Mouse (Mus musculus): Measurements from ENCODE around the gene Ruvbl1.

Ruvbl1 gene

DNA sequence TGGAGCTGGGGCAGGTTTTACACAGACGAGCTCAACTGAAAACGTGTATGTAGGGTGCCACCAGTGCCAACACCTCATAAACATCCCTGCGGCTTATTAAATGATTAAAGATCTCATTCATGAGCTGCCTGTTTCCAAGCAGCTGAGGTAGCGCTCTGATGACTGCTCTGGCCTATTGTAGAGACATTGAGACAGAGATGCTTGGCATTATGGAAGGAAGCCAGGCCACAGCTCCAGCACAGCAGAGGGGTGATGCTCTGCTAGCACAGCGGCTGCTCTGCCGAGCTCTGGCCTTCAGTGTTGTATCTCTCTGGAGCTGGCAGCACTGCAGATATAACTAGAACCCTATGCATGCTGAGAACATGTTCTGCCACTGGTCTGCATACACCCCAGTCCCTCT is 28.5 kb downstream of the Ruvbl1 start:
- DNase-seq (ENCODE audit: low read depth, low spot score): no peak

GRCm38 (mm10) chr6:88499481-88500404 is 34.5 kb downstream of the Ruvbl1 start:
- DNase-seq (ENCODE audit: low read depth, low spot score): no peak

DNA sequence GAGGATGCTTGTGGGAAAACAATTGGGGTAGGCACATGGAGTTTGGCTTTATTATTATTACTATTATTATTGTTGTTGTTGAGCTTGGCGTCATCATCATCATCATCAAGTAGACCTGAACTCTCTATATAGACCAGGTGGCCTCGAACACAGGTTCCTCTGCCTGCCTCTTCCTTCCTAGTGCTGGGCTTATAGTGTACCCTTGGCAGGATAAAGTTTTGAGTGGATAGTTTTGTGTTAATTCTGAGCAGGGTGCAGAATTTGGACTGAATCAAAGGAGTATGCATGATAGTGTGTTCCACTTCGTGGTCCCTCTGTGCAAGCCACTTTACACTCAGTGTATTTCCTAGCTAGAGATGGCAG is 35.2 kb downstream of the Ruvbl1 start:
- no peak for DNase-seq (ENCODE audit: low read depth, low spot score)

DNA sequence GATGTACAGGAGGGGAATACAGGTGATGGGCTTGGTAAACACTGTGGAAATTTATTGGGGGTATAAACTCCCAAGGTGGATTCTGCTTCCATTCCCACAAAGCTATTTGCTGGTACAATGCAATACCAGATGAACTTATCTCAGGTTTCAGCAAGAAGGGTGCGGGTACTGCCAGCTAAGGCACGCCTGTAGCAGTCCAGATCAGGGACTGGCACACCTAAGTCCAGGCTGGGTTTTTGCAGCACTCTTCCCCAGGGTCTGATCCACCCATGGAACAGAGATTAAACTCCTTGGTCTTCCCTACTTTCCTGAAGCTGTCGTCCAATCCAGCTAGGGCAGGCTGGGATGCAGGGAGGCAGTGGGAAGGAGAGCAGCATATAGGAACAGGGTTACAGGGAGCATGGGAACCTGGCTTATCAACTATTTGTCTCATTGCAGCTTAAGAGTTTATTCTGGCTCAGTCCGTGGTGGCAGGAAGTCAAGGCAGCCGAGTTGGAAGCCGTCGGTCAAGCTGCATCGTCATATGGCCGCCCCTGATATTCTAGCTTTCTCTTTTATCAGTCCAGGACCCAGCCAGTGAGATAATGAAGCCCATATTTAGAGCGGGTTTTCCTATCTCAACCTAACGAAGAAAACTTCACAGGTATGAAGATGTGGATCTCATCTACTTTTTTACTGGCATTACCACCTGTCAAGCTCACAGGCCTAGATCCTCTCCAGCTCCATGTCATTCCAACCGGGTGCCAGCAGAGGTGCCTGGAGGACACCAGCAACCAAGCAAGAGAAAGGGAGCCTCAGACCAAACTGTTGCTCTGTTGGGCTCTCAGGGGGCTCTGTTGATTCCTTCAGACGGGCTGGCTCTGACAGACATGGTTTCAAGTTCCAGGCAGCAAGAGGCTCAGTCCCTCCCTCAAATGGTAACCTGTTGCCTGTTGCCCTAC is 37.1 kb downstream of the Ruvbl1 start:
- DNase-seq (ENCODE audit: low read depth, low spot score): no peak

- no peak for DNase-seq (ENCODE audit: low read depth, low spot score)
Measured at GRCm38 (mm10) chr6:88503044-88503443, 37.8 kb downstream of the Ruvbl1 start.

DNA sequence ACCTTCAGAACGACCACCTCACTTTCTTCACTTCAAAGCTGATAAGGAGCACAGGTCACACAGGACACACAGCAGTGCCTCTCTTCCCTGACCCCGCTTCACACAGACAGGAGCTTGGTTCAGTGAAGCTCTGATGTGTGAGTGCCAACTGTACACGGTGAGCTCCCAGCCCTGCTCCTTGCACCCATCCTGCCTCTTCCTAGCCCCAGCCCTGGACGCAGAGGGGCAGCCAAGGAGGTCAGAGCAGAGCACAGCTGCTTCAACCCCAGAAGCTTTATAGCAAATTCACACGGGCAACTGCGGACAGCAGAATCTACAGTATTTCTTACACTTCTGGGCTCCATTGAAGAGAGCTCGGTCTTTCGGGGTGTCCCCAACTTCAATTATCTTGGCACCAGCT is 48.8 kb downstream of the Ruvbl1 start:
- no peak for DNase-seq (ENCODE audit: low read depth, low spot score)

- no peak for DNase-seq (ENCODE audit: low read depth, low spot score)
Measured at GRCm38 (mm10) chr6:88514546-88514945, 49.3 kb downstream of the Ruvbl1 start.

DNA sequence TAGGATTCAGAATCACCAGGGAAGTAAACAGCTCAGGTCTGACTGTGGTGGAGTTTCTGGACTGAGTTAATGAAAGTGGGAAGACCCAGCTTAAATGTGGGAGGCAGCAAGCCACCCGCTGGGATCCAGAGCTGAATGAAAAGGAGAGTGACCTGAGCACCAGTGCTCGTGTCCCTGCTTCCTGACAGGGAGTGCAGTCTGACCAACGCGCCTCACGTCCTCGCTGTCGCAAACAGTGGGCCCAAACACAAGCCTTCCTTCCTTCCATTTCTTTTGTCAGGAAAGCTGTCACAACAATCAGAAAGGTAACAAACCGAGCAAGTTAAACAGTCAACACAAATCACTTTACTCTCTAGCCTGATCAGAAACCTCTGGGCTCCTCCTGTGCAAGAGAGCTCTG is 50.8 kb downstream of the Ruvbl1 start:
- DNase-seq (ENCODE audit: low read depth, low spot score): no peak

DNA sequence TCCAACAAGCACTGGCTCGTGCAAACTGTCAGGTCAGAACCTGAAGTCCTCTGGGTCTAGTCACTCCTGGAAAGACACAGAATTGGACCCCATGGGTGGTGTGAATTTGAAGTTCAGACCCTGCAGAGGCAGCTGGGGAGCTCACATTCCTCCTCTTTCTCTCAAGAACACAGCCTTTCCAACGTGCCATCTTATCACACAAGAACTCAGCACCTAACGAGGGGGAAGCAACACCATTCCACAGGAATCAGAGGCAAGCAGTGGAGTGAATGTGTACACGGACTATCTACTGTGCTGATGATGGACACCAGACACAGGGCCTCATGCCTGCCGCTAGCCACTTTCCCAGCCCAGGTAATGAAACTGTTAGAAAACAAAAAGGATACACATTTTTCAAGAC is 51.5 kb downstream of the Ruvbl1 start:
- DNase-seq (ENCODE audit: low read depth, low spot score): no peak

GRCm38 (mm10) chr6:88517701-88518403 is 52.6 kb downstream of the Ruvbl1 start:
- peak; percentile 44 for DNase-seq (ENCODE audit: low read depth, low spot score)

DNA sequence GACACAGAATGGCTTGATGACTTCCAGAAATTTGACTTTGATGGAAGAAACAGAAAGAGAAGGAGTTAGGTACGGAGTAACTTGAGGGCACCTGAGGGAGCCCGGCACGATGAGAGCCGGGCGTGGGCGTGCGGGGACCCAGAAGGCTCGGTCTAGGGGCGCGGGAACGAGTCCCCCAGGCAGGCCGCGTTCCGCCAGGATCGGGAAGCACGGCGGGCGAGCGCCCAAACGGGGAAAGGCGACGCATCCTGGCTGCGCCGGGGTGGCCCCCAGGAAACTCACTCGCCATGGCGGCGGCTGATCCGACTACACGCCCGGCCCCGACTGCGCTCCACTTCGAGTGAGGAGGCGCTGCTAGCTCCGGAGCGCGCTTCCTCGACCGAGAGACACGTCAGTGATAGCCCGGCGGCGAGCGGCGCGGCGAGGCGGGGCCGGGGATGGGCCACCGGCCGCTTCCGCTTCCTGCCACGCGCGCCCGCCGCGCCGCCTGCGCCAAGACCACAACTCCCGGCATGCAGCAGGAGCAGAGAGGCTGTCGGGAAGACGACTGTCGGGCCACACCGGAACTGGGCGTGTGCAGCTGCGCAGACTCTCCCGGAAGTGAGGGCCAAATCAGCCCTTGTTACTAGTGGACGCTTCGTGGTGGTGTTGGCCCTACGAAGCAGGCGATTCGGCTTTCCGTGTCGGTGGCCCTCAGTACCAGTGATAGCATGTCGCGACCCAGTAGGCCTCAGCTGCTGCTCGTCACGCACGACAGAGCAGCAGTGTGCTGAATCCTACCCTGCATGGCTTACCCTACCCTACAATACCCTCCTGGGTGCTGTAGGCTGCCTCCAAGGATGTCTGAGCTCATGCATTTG is 53.4 kb downstream of the Ruvbl1 start, which contains the start of gene Sec61a1:
Gene Sec61a1 (minus strand): TSS at position 502 of the 860 bp plus-strand sequence.
- DNase-seq (ENCODE audit: low read depth, low spot score): peak; percentile 99

- no peak for DNase-seq (ENCODE audit: low read depth, low spot score)
Measured at GRCm38 (mm10) chr6:88521821-88522220, 56.6 kb downstream of the Ruvbl1 start.

DNA sequence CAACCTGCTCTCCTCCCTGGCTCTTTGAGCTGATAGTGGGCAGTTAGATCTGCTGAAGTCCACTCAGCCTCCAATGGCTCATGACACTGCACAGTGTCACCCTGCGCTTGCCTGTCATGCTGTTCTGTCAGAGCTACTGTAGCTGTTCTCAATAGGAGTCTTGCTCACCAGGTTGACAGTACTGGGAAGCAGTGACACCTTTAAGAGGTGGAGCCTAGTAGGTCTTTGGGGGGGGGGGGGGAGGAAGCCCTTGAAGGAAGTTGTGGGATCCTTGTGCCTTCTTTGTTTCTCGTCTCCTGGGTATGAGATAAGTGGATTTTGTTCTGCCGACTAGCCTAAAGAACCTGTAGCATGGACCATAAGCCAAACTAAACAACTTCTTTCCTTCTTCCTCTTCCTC is 57.4 kb downstream of the Ruvbl1 start:
- no peak for DNase-seq (ENCODE audit: low read depth, low spot score)

DNA sequence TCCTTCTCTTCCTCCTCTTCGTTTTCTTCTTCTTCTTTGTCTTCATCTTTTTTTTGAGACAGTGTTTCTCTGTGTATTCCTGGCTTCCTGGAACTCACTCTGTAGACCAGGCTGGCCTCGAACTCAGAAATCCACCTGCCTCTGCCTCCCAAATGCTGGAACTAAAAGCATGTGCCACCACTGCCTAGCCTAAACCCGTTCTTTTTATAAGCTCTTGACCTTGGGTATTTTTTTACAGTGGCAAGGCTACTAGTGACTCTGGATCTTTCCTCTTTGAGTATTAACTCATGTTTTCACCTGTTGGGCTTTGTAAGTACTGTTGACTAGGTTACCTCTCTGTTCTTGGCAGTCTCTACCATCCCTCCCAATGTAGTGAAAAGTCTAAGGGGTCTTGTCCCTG is 57.8 kb downstream of the Ruvbl1 start:
- no peak for DNase-seq (ENCODE audit: low read depth, low spot score)

DNA sequence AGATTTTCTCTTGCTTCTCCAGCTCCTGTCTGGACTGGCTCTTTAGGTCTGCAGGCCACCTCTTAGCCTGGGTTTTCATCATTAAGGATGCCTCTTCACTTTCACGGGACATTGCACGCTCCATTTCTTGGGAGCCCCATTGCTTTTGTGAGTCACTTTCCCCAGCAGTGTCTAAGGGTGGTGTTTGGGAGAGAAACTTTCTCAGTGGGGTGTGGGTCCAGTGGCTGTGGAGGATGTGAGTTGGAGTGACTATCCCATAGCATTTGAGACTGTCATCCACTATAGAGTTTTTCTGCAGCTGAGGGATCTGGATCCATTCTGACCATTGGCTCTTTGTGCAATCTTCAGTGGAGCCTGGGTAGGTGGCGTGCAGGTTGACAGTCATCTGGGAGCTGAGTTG is 58.2 kb downstream of the Ruvbl1 start:
- no peak for DNase-seq (ENCODE audit: low read depth, low spot score)

GRCm38 (mm10) chr6:88524056-88524455 is 58.8 kb downstream of the Ruvbl1 start:
- DNase-seq (ENCODE audit: low read depth, low spot score): no peak

GRCm38 (mm10) chr6:88530306-88530705 is 65.1 kb downstream of the Ruvbl1 start:
- no peak for DNase-seq (ENCODE audit: low read depth, low spot score)

DNA sequence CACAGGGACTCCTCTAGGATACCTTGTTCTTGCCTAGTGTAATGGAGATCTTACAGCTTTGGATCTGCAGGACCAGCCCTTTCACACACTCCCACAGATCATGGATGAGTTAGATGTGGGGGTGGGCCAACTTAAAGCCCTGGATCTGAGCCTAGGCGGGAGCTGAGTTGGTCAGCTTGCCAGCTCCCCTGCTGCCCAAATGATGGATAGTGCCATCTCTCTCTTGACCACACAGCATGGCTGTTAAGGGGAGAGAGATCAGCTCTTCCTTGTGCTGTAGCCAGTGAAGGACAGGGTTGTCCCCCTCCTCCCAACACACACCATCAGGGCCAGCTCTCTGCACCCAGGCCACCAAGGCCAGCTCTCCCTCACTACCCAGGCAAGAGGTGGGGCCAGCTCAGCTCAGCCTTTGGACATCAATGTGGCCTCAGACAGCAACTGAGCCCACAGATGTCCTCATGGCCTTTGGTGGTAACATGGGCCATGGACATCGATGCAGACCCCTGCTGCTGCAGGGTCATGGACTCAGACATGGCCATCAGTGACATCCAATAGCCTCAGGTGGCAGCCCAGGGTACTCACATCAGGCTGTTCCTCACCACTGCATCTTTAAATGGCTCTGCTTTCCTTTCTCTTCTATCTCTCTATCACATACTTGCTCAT is 75.0 kb downstream of the Ruvbl1 start:
- no peak for DNase-seq (ENCODE audit: low read depth, low spot score)

DNA sequence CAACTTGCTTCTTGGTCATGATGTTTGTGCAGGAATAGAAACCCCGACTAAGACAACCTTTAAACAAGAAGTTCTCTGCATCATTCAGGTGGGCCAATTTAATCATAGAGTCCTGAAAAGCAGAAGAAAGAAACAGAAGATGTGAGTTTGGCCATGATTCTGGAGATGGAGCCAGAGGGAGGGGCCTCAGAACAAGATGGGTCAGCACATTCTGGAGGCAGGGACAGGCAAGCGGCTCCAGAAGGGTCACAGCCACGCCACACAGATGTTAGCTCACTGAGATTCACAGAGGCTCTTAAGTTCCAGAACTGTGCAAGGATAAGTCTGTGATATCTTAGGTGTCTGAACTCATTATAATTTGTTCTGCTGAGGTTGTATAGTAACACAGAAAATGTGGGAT is 79.0 kb downstream of the Ruvbl1 start:
- no peak for DNase-seq (ENCODE audit: low read depth, low spot score)

DNA sequence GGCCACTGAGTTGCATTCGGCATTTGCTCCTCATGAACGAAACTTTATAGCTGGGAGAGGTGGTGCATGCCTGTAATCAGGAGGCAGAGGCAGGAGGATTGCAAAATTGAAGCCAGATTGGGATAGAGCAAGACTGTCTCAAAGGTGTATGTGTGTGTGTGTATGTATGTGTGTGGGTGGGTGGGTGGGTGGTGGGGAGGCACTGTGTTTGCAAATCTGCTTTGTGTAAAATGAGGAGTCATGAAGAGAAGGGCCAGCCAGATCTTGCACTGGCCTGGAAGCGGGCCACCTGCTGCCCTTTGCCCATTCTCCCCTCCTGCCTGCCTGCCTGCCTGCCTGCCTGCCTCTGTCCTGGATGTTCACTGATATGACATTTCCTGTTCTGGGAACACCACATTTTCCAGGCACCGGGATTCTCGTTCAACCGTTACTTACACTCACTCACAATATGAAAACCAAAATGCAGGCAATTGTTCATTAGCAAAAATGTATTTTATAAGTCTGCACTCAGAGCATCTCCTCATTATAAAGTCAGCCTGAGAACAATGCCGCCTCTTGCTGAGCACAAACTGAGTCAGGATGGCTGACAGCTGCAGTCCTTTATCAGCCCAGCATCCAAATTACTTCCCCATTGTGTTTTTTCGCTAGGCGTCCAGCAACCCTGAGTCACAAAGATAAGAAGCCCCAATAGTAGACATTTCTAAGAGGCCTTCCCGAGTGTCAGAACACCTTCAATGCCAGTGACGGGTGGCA is 79.6 kb downstream of the Ruvbl1 start:
- DNase-seq (ENCODE audit: low read depth, low spot score): no peak
